Mouse (Mus musculus): Measurements from ENCODE around the gene Dip2b.

Dip2b gene

GRCm38 (mm10) chr15:100050940-100051339 lies 12.5 kb downstream of the Dip2b start:
- DNase-seq: no peak

GRCm38 (mm10) chr15:100052726-100053125 lies 14.3 kb downstream of the Dip2b start:
- DNase-seq: no peak

GRCm38 (mm10) chr15:100056397-100056908 lies 18.0 kb downstream of the Dip2b start:
- peak; percentile 46 to 56 for DNase-seq

- DNase-seq: no peak
Measured at GRCm38 (mm10) chr15:100057698-100058097, 19.2 kb downstream of the Dip2b start.

- no peak for DNase-seq
Measured at GRCm38 (mm10) chr15:100058143-100058542, 19.7 kb downstream of the Dip2b start.

GRCm38 (mm10) chr15:100058912-100059311 lies 20.4 kb downstream of the Dip2b start:
- no peak for DNase-seq

GRCm38 (mm10) chr15:100059626-100060311 lies 21.3 kb downstream of the Dip2b start:
- DNase-seq: no peak

GRCm38 (mm10) chr15:100060513-100061140 lies 22.2 kb downstream of the Dip2b start:
- DNase-seq: no peak

GRCm38 (mm10) chr15:100061377-100061776 lies 22.9 kb downstream of the Dip2b start:
- DNase-seq: no peak

GRCm38 (mm10) chr15:100063229-100063773 lies 24.8 kb downstream of the Dip2b start:
- no peak for DNase-seq

- no peak for DNase-seq
Measured at GRCm38 (mm10) chr15:100066702-100067101, 28.2 kb downstream of the Dip2b start.

- DNase-seq: no peak
Measured at GRCm38 (mm10) chr15:100069101-100069500, 30.6 kb downstream of the Dip2b start.

GRCm38 (mm10) chr15:100070021-100070420 lies 31.6 kb downstream of the Dip2b start:
- DNase-seq: no peak

GRCm38 (mm10) chr15:100071819-100072218 lies 33.4 kb downstream of the Dip2b start:
- no peak for DNase-seq

GRCm38 (mm10) chr15:100073696-100074453 lies 35.4 kb downstream of the Dip2b start:
- peak in 1 of 2 experiments; percentile 11 for DNase-seq

- no peak for DNase-seq
Measured at GRCm38 (mm10) chr15:100074754-100075153, 36.3 kb downstream of the Dip2b start.

- no peak for DNase-seq
Measured at GRCm38 (mm10) chr15:100076362-100076761, 37.9 kb downstream of the Dip2b start.

GRCm38 (mm10) chr15:100080833-100081477 lies 42.5 kb downstream of the Dip2b start:
- DNase-seq: no peak

GRCm38 (mm10) chr15:100081478-100081998 lies 43.1 kb downstream of the Dip2b start:
- DNase-seq: peak in 1 of 2 experiments; percentile 48

GRCm38 (mm10) chr15:100082052-100082451 lies 43.6 kb downstream of the Dip2b start:
- DNase-seq: no peak

- no peak for DNase-seq
Measured at GRCm38 (mm10) chr15:100082733-100083132, 44.3 kb downstream of the Dip2b start.

- DNase-seq: no peak
Measured at GRCm38 (mm10) chr15:100083882-100084281, 45.4 kb downstream of the Dip2b start.

Measured in cerebellum, postnatal 25 days (tissue).